Comparison of ENCODE assay signal across 15 mouse cellular contexts in genomic region chr7:101261941-101262546, GRCm38 (mm10).
"Had no signal": no experiment of that assay in that cellular context is flagged by ENCODE, and none has a peak within 500 bp of the region (broad histone marks: within the 10 kb centered on the region; RNA-seq: fewer than 3 reads in every experiment).

No protein-coding gene starts in this region.

- DNase-seq: kidney, postnatal 10 days; lung, embryonic 14.5 days; lung, postnatal 10 days; retina, postnatal 1 day; right cerebral cortex, postnatal 4 days; spleen, adult 18-20 months; thymus, postnatal 36 days had no signal

- H3K9ac ChIP-seq: limb, embryonic 15.5 days; liver, embryonic 12.5 days; lung, embryonic 14.5 days; midbrain, embryonic 15.5 days; neural tube, embryonic 13.5 days had no signal

- H3K27ac ChIP-seq: left cerebral cortex, adult 2 months; limb, embryonic 15.5 days; liver, embryonic 12.5 days; macrophage; midbrain, embryonic 15.5 days; neural tube, embryonic 13.5 days had no signal

- ATAC-seq: liver, embryonic 12.5 days; midbrain, embryonic 15.5 days had no signal

- H3K9me3 ChIP-seq: limb, embryonic 15.5 days; liver, embryonic 12.5 days; megakaryocyte, embryonic 14.5 days; midbrain, embryonic 15.5 days; neural tube, embryonic 13.5 days had no signal

- H3K4me3 ChIP-seq: left cerebral cortex, adult 2 months; limb, embryonic 15.5 days; liver, embryonic 12.5 days; megakaryocyte, embryonic 14.5 days; midbrain, embryonic 15.5 days; neural tube, embryonic 13.5 days had no signal

- H3K4me1 ChIP-seq: limb, embryonic 15.5 days; midbrain, embryonic 15.5 days; neural tube, embryonic 13.5 days had no signal

- H3K27me3 ChIP-seq: limb, embryonic 15.5 days; liver, embryonic 12.5 days; megakaryocyte, embryonic 14.5 days; midbrain, embryonic 15.5 days; neural tube, embryonic 13.5 days had no signal

- H3K4me2 ChIP-seq: limb, embryonic 15.5 days; liver, embryonic 12.5 days; lung, embryonic 14.5 days; midbrain, embryonic 11.5 days; midbrain, embryonic 15.5 days; neural tube, embryonic 13.5 days had no signal
